Mouse (Mus musculus): ENCODE data around the gene Rint1.
"Not testable (repeated sequence)": the region's sequence is repeated elsewhere in the genome, so short reads cannot be mapped to it uniquely, and the experiment has no call there.

Gene Rint1

DNA sequence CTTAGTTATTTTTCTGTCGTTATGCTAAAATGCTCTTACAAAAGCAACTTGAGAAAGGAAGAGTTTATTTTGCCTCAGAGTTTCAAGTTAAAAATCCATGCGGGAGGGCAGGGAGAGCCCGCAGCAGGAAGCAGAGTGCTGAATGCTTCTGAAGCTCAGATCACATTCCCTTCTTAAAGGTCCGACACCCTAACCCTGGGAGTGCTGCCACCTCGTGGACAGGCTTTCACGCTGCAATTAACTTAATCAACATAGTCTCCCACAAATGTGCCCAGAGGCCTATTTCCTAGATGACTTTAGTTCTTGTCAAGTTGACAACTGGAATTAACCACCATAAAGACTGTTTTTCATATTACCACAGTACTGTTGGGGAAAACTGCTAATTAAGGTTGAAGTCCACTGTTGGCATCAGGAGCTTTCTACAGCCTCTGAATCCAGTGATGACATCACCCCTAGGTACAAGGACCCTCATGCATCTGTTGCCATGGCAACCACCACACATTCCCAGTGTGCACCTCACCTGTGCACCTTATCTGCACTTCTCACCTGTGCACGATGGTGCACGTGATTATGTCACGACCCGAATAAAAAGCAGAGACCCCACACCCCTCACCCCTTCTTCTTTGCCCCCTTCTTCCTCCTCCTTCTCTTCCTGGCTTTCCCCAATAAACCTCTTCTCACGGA lies 39.0 kb downstream of the Rint1 start:
- peak; percentile 62 for DNase-seq (ENCODE audit: extremely low spot score, low spot score)

DNA sequence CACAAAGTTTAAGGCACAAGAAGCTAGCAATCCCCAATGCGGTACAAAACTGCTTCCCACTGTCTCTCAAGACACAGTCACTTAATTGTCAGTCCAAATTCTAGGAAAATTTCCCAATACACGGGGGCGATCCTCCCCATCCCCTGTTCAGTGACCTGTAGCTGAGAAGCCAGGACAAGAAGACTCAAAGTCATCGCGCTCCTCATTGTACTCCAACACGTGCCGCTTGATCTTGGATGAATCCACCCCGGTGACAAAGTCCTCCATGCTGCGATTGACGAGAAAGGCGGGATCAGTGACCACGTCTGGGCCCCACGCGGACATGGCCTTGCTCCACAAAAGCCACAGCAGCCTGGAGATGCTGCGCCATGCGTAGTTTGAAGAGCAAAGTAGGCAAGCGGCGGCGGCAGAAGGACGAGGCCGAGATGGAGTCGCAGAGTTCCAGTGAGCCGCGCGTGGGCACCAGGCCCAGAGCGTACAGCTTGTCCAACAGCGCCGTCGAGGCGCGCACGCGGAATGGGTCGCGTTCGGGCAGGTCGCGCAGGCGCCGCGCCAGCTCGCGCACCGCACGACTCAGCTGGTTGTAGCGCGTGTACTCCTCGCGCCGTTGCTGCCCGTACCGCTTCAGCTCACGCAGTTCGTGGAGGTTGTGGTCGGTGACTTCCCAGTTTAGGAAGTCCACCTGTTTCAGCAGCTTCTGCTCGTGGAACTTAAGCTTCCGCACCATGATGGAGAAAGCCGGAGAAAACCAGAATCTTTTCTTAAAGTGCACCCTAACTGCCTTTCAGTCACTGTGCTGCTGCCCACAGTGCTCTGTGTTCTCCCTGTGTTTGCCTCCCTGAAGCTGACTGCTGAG lies 43.6 kb downstream of the Rint1 start:
- DNase-seq (ENCODE audit: extremely low spot score, low spot score): no peak

DNA sequence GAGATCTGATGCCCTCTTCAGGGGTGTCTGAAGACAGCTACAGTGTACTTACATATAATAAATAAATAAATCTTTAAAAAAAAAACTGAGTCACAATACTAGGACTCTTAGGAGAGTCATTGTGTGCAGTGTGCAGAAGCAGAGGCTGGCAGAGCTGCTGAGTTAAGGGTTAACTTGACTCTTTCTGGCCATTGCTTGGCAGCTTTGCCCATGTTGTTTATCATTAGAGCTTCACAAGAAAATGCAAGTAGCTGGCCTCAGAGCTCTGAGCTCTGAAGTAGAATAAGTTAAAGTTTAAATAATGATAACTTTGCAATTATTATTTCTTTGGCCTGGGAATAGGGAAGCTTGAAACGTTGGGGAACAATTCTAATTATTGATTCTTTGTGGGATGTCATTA lies 48.2 kb downstream of the Rint1 start:
- not testable (repeated sequence) for DNase-seq (ENCODE audit: extremely low spot score, low spot score)

DNA sequence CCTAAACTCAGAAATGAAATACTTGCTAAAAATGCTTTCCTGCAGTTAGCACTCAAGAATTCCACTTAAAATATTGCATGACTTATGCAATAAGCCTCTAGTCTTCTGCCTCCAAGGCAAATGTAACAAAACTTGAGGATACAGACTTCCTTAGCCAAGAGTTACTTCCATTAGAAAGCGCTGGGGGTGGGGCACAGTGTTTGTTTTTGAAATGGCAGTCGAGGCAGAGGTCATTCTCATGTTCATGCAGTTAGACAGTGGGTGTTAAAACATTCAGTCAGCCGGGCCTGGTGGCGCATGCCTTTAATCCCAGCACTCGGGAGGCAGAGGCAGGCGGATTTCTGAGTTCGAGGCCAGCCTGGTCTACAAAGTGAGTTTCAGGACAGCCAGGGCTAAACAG lies 50.6 kb downstream of the Rint1 start:
- no peak for DNase-seq (ENCODE audit: extremely low spot score, low spot score)

DNA sequence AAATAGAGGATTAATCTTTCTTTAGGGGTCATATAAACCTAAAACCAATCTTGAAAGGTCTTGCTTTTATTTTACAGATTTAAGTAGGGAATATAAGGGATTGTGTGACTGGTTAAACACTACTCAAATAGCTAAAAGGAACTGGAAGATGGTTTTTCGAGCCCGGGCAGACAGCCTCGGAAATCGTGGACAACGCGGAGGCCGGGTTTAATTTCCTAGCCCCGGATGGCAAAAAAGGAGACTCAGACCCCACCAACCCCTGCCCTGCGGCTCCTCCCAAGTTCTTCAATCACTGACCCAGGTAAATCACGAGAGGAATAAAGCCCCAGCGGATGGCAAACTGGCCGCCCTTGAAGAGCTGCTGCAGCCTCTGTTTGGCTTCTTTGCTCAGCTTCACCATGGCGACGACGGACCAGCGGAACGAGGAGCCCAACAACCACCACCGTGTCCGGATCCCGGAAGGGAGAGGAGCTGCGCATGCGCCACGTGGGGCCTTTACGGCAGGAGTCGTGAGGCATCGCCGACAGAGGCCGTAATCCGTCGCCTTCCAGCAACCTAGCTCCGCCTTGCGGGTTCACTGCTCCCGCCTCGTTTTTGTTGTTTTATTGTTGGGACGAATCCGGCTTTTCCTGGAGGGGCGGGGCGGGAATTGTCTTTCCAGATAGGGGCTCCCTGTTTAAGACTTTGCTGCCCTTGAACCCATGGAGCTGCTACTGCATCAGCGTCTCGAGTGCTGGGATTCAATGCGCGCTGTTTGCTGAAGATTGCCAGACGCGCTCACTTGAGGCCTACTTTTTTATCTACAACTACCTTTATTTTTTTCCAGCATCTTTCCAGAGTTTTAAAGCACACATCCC lies 56.4 kb downstream of the Rint1 start, which contains the start of gene Tomm7:
TSS of gene Tomm7 (minus strand) at position 488 of the 857 bp plus-strand sequence.
- DNase-seq (ENCODE audit: extremely low spot score, low spot score): peak; percentile 96

DNA sequence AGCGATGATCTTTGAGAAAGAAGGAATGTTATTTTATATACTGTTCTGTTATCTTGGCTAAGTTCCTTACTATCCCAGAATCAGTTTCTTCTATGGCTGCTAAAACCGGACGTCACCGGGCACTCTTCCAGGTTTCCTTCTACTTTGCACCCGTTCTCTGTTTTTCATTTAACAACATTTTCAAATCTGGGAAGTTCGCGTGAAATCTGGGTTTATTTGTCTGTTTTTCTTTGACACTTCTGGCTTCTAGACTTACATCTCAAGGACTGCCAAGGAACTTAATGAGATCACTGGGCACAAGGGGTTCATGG lies 57.0 kb downstream of the Rint1 start:
- DNase-seq (ENCODE audit: extremely low spot score, low spot score): no peak

DNA sequence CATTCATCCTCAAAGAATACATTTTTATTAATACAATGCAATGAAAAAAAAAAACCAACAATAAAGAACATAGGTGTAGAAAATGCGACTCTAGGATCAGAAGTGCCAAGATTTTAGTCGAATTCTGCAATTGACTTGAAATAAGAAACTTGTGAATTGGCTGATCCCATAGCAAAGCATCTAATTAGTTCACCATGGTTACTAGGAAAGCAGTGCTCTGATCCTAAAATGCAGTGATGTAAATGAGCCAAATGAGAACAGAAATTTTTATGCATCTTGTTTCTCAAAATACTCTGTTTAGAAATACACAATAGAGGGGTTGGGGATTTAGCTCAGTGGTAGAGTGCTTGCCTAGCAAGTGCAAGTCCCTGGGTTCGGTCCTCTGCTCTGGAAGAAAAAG lies 57.6 kb downstream of the Rint1 start:
- DNase-seq (ENCODE audit: extremely low spot score, low spot score): no peak

DNA sequence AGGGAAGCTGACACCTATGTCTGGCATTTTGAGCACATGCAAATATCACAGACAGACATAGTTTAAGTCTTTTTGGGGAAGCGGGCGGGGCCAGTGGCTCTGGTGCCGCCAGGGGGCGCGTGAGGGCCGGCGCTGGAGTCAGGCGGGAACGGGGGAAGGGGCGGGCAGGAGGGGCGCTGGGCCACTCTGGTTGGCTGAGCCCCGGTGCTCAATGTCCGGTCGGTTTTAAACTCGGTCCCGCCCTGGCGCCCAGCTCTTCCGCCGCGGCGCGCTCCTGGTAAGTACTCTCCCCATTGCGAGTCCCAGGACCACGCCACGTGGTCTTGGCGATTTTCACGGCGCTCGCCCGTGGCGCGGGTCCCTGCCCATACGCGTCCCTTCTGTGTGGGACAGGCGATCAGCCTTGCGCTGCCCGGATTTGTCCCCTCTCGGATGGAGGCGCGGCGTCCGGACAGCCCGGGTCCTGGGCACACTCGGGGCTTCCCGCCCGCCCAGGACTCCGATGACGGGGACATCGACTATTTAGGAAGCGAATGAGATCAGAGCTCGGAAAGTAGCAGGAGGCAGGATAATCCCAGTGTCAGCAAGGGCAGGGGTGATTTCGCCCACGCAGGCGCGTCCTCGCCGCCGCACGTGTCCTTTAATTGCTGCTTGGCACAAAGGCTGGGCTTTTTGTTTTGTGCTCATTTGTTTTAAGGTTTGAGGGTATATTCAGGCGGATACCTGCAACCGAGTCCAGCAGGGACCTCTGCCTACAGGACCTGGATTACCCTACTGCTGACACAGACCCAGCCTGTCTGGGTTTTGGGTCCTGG lies 63.0 kb downstream of the Rint1 start:
- DNase-seq (ENCODE audit: extremely low spot score, low spot score): peak; percentile 93

DNA sequence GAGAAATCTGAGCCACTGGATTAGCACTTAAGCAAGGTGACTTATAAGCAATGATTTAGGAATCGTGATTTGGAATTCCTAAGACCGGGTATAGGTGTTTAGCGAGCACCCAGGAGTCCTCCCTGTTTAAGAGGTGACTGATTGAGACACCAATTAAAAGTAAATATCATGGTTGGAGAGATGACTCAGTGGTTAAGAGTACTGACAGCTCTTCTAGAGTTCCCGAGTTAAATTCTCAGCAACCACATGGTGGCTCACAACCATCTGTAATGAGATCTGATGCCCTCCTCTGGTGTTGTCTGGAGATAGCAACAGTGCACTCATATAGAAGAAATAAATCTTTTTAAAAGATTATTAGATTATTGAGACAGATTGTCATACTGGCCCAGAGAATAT lies 63.6 kb downstream of the Rint1 start:
- DNase-seq (ENCODE audit: extremely low spot score, low spot score): not testable (repeated sequence)

DNA sequence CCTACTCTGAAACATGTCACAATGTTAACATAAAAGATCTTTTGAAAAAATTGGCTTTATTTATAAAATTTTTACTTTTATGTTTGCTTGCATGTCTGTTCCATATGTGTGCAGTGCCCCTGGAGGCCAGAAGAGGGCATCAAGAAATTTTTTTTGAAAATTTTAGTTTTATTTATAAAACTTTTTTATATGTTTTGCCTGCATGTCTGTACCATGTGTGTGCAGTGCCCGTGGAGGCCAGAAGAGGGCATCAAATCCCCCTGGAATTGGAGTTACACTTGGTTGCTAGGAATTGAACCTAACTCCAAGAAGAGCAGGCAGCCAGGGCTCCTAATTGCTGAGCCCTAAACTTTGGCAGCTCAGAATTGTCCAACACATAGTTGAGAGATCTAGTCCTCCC lies 65.4 kb downstream of the Rint1 start:
- DNase-seq (ENCODE audit: extremely low spot score, low spot score): not testable (repeated sequence)

DNA sequence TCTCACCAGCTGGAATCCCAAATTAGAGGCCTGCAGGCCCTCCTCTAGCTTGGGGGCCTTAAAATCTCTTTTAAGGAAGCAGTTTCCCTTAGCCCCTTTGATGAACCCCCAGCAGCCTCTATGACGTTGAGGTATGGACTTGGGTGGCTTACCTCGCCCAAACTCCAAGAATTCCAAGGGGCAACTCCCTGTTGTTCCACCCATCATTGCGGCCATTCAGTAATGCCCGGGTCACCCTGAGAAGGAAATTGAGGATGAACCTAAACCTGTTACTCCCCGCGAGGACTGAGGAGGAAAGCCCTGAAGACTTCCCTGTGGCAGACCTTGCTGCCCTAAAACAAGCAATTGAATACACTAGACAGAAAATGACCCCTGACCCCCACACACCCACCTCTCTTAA lies 68.0 kb downstream of the Rint1 start:
- no peak for DNase-seq (ENCODE audit: extremely low spot score, low spot score)

DNA sequence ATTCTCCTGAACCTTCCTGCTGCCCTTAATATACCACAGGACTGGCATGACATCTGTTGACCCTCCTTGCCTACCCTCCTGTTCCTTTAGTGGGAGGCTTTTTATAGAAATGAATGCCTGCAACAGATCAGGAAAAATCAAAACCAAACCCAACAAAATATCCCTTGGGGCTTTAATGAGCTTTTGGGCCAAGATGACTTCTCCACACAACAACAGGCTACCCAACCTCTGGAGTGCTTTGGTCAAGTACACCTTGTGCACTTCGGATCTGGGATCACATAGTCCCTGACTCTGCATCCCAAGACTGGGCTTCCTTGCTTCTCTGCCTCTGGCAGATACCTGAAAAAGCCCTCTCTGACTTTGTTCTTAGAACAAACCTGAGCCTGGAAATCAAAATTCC lies 68.7 kb downstream of the Rint1 start:
- no peak for DNase-seq (ENCODE audit: extremely low spot score, low spot score)

DNA sequence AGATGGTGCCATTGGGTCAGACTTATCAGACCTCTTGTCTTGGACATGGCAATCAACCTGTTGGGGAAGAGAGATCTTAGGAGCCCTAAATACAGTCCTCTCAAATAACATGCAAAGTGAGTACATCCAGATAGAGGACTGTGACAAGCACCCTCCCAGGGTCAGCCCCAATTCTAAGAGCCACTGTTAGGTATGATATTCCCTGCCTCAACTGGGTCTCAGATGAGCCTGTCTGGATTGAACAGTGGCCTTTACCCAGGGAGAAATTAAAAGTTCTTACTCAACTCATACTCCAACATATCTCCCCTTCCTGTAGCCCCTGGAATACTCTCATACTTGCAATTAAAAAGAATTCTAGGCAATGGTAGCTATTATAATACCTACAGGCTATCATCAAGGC lies 69.7 kb downstream of the Rint1 start:
- DNase-seq (ENCODE audit: extremely low spot score, low spot score): no peak

DNA sequence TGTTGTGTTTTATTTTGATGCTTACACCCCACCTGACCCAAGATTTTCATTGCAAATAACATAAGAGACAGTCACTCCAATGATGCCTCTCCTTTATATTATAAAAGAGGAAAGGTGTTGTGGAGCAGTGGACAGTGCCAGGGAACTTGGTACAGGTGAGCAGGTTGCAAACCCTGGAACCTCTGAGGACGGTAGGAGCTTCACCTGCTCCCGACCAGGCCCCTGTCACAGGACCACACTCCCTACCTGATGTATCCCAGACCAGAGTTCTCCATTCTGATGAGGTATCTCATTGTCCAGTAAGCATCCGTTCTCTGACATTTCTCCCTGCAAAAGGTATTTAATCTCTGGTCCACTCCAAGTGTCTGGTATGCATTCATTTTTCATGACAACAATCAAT lies 70.5 kb downstream of the Rint1 start:
- DNase-seq (ENCODE audit: extremely low spot score, low spot score): no peak

DNA sequence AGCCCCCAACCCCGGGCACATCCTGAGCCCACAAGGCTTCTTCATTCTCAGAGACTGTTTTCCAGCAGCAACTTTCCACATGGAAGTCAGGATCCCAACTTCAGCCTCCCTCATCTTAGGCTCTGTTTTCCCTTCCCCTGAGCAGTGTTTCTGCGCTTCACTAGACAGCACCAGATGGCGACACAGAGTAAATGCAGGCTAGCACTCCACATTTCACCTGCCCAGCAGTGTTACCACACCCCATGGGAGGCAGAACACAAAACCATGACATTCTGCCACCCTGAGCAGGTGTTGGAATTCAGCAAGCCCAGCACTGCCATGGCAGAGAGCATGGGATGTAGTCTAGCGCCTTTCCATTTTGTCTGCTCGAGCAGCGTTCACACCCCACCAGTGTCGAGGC lies 71.1 kb downstream of the Rint1 start:
- no peak for DNase-seq (ENCODE audit: extremely low spot score, low spot score)

DNA sequence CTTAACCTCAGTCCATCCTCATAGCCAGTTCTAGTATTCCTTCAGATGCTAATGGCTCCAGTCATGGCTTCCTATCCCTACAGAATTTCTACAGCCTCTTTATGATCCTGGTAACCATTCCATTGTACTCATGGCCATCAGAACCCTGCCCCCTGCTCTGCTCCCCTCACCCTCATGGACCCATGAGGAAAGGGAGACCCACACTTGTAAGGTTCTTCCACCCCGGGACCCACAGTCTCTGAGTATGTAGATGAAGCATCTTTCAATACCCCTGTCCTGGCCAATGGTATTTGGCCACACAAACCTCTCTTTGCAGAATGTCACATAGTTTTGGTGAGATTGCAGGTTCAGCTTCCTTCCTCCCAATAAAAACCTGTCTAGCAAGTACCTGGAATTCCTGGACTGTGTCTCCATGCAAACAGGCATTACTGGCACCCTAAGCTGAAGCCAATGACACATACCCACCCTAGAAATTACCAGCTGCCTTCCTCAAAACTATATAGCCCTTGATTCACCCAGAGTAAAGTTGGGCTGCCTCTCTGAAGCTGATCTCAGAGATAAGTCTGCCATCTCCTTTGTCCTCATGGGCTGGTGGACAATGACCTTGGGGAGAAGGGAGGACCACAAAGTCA lies 71.7 kb downstream of the Rint1 start:
- DNase-seq (ENCODE audit: extremely low spot score, low spot score): no peak

DNA sequence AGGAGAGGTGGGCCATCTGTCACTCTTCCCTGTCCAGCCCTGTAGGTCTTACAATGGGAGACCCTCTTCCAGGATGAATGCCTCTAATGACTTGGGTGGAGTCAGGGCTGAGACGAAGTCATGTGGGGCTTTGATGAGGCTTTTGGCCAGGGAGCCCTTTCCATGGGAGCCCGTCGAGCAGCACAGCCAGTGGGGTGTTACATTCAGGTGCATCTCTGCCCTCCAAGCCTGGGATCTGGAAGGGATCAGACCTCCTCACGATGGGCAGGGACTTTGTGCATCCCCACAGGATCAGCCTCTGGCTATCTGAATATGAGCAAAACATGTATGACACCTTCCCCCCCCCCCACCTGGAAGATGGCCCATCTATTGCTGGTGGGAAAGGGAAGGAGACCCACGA lies 72.4 kb downstream of the Rint1 start:
- no peak for DNase-seq (ENCODE audit: extremely low spot score, low spot score)

DNA sequence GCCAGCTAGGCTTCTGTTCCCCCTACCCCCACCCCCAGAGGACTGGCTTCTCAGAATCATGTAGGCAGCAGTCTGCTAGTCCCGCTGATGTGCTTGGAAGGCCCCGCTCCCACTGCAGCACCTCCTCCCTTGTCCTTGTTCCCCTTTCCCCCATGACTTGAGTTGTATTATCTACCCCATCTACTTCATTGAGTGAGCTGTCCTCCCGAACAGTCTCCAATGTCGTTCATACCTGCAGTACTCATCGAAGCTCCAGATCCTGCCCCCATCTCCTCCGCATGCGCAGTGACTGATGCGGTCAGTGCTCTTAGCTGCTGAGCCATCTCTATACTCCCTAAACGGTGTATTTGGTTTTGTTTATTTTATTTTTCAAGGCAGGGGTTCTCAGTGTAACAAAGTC lies 74.2 kb downstream of the Rint1 start:
- no peak for DNase-seq (ENCODE audit: extremely low spot score, low spot score)

DNA sequence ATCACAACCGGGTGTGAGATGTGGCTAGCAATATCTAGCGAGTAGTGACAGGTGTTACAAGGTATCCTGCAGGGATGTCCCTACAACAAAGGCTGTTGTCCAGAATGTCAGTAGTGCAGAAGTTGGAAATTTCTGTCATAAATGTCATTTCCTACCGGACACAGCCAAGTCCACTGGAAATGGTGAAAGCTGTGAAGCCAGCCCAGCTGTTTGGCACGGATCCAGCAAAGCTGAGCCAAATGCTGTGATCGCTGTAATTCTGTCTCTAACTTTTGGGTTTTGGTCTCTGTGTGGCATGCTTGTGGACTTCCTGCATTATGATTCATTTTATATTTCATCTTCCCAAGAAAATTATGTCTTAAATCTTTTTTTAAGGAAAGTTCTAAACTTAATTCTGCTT lies 74.8 kb downstream of the Rint1 start:
- no peak for DNase-seq (ENCODE audit: extremely low spot score, low spot score)

DNA sequence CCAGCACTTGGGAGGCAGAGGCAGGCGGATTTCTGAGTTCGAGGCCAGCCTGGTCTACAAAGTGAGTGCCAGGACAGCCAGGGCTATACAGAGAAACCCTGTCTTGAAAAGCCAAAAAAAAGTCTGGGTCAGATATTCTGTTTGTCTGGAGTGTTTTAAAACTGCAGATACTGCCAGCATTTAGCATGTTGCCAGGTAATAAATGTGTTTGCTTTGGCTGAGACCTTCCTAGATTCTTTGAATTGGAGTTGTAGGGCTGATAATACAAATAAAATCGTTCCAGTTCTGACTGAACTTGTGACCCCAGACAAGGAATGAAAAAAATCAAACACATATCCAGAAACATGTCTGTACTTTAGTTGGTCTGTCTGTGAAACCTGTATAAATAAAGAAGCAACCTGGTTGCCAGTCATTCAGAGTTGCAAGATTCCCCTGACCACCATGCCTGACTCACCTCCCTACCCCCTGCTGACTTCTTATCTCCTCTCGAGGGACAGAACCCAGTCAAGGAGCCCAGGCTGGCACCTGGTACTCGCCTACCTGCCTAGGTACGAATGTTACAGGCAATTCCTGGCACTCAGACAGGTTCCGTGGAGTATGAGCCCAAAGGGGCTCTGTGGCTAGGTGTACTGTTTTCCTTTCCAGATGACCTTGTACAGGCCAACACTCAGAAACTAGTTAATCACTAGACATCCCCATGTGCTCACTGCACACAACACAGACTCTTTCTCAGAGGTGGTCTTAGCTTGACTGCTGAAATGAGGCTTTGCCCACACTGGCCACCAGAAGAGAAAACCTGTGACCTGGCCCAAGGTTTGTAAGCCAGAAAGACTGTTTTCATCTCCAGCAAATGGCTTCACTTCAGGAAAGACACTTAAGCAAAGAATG lies 75.9 kb downstream of the Rint1 start:
- DNase-seq (ENCODE audit: extremely low spot score, low spot score): no peak
